Mouse (Mus musculus) testis, adult 2 months (tissue): ENCODE measurements around the gene Thbs1. TPM values are rescaled to one million over a fixed set of nuclear protein-coding genes. Genes with fewer than 3 reads are reported as not detected.

Source experiments
- H3K27ac ChIP-seq: fragments of 200-500 bp; 2 replicates; pipeline ENCODE4 v1.5.1; 2012; ENCODE audit warnings: low read depth, low read length; ENCODE audit not compliant: control insufficient read depth, insufficient read depth
- H3K27me3 ChIP-seq: fragments of 200-500 bp; 2 replicates; pipeline ENCODE4 v1.6.1; 2012; ENCODE audit warnings: mild to moderate bottlenecking, low read length, moderate library complexity; ENCODE audit not compliant: control insufficient read depth, insufficient read depth
- H3K36me3 ChIP-seq: fragments of 200-500 bp; 2 replicates; pipeline ENCODE4 v1.6.1; 2012; ENCODE audit warnings: mild to moderate bottlenecking, low read length; ENCODE audit not compliant: control insufficient read depth, insufficient read depth
- H3K4me1 ChIP-seq: fragments of 200-500 bp; 2 replicates; pipeline ENCODE4 v1.6.1; 2012; ENCODE audit warnings: low read length; ENCODE audit not compliant: control insufficient read depth, insufficient read depth
- H3K4me3 ChIP-seq: fragments of 200-500 bp; 2 replicates; pipeline ENCODE4 v1.5.1; 2012; ENCODE audit warnings: low read depth, mild to moderate bottlenecking, low read length, moderate library complexity, mixed read lengths; ENCODE audit not compliant: control insufficient read depth
- CTCF ChIP-seq: fragments of 200-500 bp; IDR thresholded peaks from 2 replicates; pipeline ENCODE4 v1.5.1; 2012; ENCODE audit warnings: low read depth, mild to moderate bottlenecking, inconsistent platforms, low read length, moderate library complexity; ENCODE audit not compliant: control insufficient read depth, insufficient read depth, insufficient replicate concordance
- POLR2A ChIP-seq: fragments of 200-500 bp; IDR thresholded peaks from 2 replicates; pipeline ENCODE4 v1.6.1; 2012; ENCODE audit warnings: low read depth, mild to moderate bottlenecking, inconsistent platforms, low read length, moderate library complexity; ENCODE audit not compliant: control insufficient read depth
- polyA plus RNA-seq: library from polyadenylated mRNA; depleted of rRNA; stranded (reverse); fragments of >200 nt; gene quantifications from 2 replicates; pipeline ENCODE4 v1.2.3, GENCODE M21; 2012

The Thbs1 gene
- polyA plus RNA-seq, 1 experiment: 1.1 TPM

DNA sequence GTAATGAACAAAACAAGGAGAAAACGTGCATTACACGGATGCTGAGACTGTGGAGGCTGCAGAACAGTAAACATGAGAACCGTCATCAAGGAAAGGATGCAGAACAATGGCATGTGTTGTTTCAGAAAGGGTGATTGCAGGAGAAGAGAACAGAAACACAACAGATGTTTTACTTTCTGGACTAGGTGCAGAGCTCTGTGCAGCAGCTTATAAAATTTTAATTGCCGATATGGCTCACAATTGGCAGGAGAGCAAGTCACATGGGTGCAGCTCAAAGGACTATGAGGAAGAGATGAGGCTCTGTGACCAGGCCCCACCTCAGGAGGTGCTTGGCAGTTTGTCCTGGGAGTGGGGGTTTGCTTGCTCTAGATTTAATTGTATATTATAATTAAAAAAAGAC is 12.6 kb upstream of the Thbs1 start:
- H3K4me1 ChIP-seq: no peaks in the 10 kb centered on the region
- H3K4me3 ChIP-seq: no peak overlapping the region
- H3K27ac ChIP-seq: no peak overlapping the region
- TF ChIP-seq POLR2A: no peak
- no peak for TF ChIP-seq CTCF
- H3K36me3 ChIP-seq: no peaks in the 10 kb centered on the region
- no peaks in the 10 kb centered on the region for H3K27me3 ChIP-seq

DNA sequence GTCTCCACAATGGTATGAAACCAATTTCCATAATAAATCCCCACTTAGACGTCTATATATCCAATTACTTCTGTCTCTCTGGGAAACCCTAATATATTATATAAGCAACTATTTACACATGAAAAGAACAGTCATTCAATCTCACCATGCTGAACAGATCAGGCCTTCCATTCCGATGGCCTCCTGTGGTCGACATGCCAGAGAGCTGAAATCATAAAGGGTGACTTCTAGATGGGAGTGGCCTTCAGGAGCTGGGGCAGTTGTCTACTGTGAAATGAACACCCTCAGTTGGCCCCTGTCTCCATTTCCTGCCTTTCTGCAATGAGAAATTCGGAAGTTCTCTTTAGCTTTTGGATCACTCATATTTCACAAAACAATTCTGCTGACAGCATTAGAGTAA is 9.5 kb upstream of the Thbs1 start:
- no peak overlapping the region for H3K27ac ChIP-seq
- no peaks in the 10 kb centered on the region for H3K4me1 ChIP-seq
- H3K36me3 ChIP-seq: no peaks in the 10 kb centered on the region
- TF ChIP-seq CTCF: no peak
- no peak for TF ChIP-seq POLR2A
- no peaks in the 10 kb centered on the region for H3K27me3 ChIP-seq
- no peak overlapping the region for H3K4me3 ChIP-seq

DNA sequence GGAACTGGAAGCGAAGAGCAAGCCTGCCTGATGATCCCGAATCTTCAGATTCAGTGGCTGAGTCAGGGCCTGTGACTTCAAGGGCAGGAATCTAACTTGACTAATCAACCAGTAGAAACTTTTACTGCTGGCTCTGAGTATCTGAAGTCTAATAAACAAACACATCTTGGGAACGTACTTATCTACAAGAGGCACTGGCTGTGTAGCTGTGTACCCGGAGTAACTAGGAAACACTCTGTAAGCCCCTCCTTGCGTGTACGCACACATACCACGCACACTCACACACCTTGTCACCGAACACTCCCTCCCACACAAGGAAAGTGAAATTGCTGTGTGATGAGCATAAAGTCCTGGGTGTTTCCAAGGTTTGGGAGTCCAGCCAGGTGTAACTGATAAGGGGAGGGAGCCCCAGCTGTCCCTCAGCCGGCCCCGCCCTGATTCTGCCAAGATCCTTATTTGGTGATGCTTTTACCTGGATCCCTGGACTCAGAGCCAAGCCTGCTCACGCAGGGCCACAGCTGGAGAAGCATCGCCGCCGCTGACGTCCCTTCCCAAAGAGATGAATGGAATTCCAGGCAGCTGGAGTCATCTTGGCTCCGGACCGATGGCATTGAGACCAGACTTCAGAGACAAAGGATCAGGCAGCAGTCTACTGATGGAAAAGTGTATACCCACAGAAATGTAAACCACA is 1.3 kb upstream of the Thbs1 start:
- no peak overlapping the region for H3K27ac ChIP-seq
- H3K4me1 ChIP-seq: peaks cover 10% of the 10 kb centered on the region
- TF ChIP-seq POLR2A: no peak
- TF ChIP-seq CTCF: no peak
- H3K36me3 ChIP-seq: no peaks in the 10 kb centered on the region
- no peaks in the 10 kb centered on the region for H3K27me3 ChIP-seq
- H3K4me3 ChIP-seq: no peak overlapping the region

DNA sequence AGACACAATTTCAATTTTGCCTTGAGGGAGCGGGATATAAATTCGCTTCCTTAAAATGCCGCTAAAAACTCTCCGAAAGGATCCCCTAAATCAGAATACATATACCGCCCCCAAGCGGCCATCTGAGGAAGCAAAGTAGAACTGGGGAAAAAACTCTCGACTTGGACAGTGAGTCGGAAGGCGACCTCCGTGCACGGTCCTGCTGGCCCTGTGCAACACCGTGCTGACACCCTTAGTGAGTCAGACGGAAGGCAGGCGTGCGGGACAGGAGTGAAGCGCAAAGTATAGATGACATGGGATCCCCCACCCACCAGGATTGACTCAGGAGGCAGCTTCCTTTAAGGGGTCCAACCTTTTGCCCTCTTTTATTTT is 574 bp upstream of the Thbs1 start:
- H3K27me3 ChIP-seq: no peaks in the 10 kb centered on the region
- no peaks in the 10 kb centered on the region for H3K36me3 ChIP-seq
- H3K27ac ChIP-seq: peak overlapping the region; percentile 68; the same call in 1 of the 2 replicates
- TF ChIP-seq CTCF: peak; percentile 39; the same call in 1 of the 2 replicates
- no peak for TF ChIP-seq POLR2A
- peaks cover 10% of the 10 kb centered on the region for H3K4me1 ChIP-seq
- peak overlapping the region; percentile 73 for H3K4me3 ChIP-seq

DNA sequence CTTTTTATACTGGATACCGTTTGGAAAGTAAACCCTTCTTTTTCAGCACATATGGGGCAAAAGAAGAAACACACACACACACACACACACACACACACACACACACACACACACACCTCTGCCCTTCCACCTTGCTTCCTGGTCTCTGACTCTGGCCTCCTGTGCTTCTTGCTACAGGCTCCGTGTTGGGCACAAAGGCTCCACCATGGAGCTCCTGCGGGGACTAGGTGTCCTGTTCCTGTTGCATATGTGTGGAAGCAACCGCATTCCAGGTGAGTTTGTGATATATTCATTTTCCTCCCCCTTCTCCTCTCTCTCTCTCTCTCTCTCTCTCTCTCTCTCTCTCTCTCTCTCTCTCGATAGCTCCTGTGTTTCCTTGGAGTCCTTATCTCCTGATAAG is 762 bp downstream of the Thbs1 start:
- H3K36me3 ChIP-seq: no peaks in the 10 kb centered on the region
- H3K27me3 ChIP-seq: no peaks in the 10 kb centered on the region
- no peak overlapping the region for H3K4me3 ChIP-seq
- TF ChIP-seq CTCF (no peak), POLR2A (no peak)
- peaks cover 10% of the 10 kb centered on the region for H3K4me1 ChIP-seq
- no peak overlapping the region for H3K27ac ChIP-seq

DNA sequence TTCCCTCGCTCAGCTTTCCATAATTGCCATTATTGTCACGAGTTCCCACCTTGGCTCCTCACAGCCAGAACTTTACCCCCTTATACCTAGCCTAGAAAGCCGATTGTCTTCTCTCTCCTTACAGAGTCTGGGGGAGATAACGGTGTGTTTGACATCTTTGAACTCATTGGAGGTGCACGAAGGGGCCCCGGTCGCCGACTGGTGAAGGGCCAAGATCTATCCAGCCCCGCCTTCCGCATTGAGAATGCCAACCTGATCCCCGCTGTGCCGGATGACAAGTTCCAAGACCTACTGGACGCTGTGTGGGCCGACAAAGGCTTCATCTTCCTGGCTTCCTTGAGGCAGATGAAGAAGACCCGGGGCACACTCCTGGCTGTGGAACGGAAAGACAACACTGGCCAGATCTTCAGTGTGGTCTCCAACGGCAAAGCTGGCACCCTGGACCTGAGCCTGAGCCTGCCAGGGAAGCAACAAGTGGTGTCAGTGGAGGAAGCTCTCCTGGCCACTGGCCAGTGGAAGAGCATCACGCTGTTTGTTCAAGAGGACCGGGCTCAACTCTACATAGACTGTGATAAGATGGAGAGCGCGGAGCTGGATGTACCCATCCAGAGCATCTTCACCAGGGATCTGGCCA is 1.3 kb downstream of the Thbs1 start:
- TF ChIP-seq POLR2A (no peak), CTCF (no peak)
- Histone ChIP-seq H3K4me3 (peak overlapping the region; percentile 14; the same call in 1 of the 2 replicates), H3K27ac (no peak overlapping the region), H3K27me3 (no peaks in the 10 kb centered on the region), H3K36me3 (no peaks in the 10 kb centered on the region), H3K4me1 (peaks cover 10% of the 10 kb centered on the region)

DNA sequence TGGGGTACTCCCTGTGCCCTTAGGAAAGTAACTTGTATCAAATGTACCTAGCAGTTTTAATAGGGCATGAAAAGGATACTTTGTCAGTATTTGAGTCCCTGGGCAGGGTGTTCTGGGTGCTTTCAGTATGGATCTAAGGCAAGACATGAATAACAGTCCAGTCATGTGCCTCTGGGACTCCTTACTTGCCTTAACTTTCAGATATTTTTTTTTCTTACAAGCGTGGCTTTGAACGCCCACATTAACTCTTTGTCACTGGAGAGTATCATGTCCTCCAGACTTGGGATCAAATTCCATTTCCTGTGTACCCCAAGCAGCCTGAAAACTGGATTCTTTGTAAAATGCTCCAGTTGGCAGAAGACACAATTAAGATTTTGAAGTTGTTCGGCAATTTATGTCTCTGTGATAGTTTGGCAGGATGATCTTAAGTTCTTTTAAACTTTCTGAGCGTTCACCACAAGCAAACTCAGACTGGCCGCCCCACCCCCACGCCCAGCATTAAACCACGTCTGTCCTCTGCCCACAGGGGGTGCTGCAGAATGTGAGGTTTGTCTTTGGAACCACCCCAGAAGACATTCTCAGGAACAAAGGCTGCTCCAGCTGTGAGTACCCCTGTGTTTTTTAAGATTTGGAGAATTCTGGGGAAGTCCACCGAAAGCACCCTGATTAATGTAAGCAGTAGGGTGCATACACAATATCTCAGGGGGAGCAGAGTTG is 2.3 kb downstream of the Thbs1 start:
- Histone ChIP-seq H3K36me3 (no peaks in the 10 kb centered on the region), H3K27ac (no peak overlapping the region), H3K27me3 (no peaks in the 10 kb centered on the region), H3K4me1 (peaks cover 10% of the 10 kb centered on the region), H3K4me3 (no peak overlapping the region)
- TF ChIP-seq CTCF: no peak
- no peak for TF ChIP-seq POLR2A
